Mouse (Mus musculus): ENCODE data around the gene Klhl1.

The Klhl1 gene

GRCm38 (mm10) chr14:96518954-96519682, at the start of gene Klhl1:
TSS of gene Klhl1 (minus strand) at chr14:96519102.
- peak; percentile 59 to 69 for DNase-seq (ENCODE audit: low spot score in 2 of 2)

GRCm38 (mm10) chr14:96553668-96554067, 34.8 kb upstream of the Klhl1 start:
- DNase-seq (ENCODE audit: low spot score in 2 of 2), result no peak

- DNase-seq (ENCODE audit: low spot score in 2 of 2), result peak; percentile 41 to 51
Observed at GRCm38 (mm10) chr14:96518151-96518953, 550 bp downstream of the Klhl1 start.

GRCm38 (mm10) chr14:96517727-96518126, 1.2 kb downstream of the Klhl1 start:
- DNase-seq (ENCODE audit: low spot score in 2 of 2), result peak in 1 of 2 experiments; percentile 22

GRCm38 (mm10) chr14:96499936-96500335, 19.0 kb downstream of the Klhl1 start:
- no peak for DNase-seq (ENCODE audit: low spot score in 2 of 2)

- DNase-seq (ENCODE audit: low spot score in 2 of 2), result no peak
Observed at GRCm38 (mm10) chr14:96471812-96472211, 47.1 kb downstream of the Klhl1 start.

GRCm38 (mm10) chr14:96471336-96471735, 47.6 kb downstream of the Klhl1 start:
- DNase-seq (ENCODE audit: low spot score in 2 of 2), result no peak

- DNase-seq (ENCODE audit: low spot score in 2 of 2), result no peak
Observed at GRCm38 (mm10) chr14:96461756-96462155, 57.1 kb downstream of the Klhl1 start.

GRCm38 (mm10) chr14:96392032-96392737, 126.7 kb downstream of the Klhl1 start:
- DNase-seq (ENCODE audit: low spot score in 2 of 2), result no peak

- DNase-seq (ENCODE audit: low spot score in 2 of 2), result no peak
Observed at GRCm38 (mm10) chr14:96362727-96363126, 156.2 kb downstream of the Klhl1 start.

GRCm38 (mm10) chr14:96348220-96348619, 170.7 kb downstream of the Klhl1 start:
- DNase-seq (ENCODE audit: low spot score in 2 of 2), result no peak

- DNase-seq (ENCODE audit: low spot score in 2 of 2), result no peak
Observed at GRCm38 (mm10) chr14:96331069-96331468, 187.8 kb downstream of the Klhl1 start.

GRCm38 (mm10) chr14:96217805-96218441, 301.0 kb downstream of the Klhl1 start:
- DNase-seq (ENCODE audit: low spot score in 2 of 2), result no peak

GRCm38 (mm10) chr14:96194795-96195194, 324.1 kb downstream of the Klhl1 start:
- peak in 1 of 2 experiments; percentile 23 for DNase-seq (ENCODE audit: low spot score in 2 of 2)

GRCm38 (mm10) chr14:96174546-96174945, 344.4 kb downstream of the Klhl1 start:
- no peak for DNase-seq (ENCODE audit: low spot score in 2 of 2)

GRCm38 (mm10) chr14:96143137-96143536, 375.8 kb downstream of the Klhl1 start:
- DNase-seq (ENCODE audit: low spot score in 2 of 2), result no peak

GRCm38 (mm10) chr14:96140246-96140645, 378.7 kb downstream of the Klhl1 start:
- no peak for DNase-seq (ENCODE audit: low spot score in 2 of 2)

GRCm38 (mm10) chr14:96107396-96107795, 411.5 kb downstream of the Klhl1 start:
- DNase-seq (ENCODE audit: low spot score in 2 of 2), result no peak

- no peak for DNase-seq (ENCODE audit: low spot score in 2 of 2)
Observed at GRCm38 (mm10) chr14:96081681-96082207, 437.2 kb downstream of the Klhl1 start.

- peak; percentile 28 to 56 for DNase-seq (ENCODE audit: low spot score in 2 of 2)
Observed at GRCm38 (mm10) chr14:96065884-96066283, 453.0 kb downstream of the Klhl1 start.

Measured in right cerebral cortex, postnatal 10 days (tissue).